Mouse (Mus musculus): ENCODE measurements at regions not wholly inside any gene's neighbourhood (a gene's known extent, or its start where the extent isn't known, plus 50 kb on each side); places are given as distances from the start of the nearest gene placed in this dataset.

DNA sequence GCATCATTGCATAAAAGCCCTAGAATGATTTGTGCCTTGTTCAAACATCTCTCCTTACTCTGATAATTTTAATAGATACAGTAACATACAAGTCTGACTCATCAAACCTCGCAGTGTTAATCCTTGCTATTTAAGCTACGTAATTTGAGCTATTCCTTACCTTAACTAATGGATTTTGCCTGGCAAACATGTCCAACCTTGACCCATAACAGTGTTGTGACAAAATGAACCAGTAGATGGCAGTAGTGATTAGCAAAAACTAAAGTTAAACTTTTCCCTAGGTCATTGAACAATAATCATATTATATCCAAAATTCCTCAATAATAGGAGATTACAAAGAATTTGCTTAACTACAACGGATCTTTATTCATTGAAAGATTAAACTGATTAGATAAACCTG lies 501.0 kb downstream of the Trim52 start:
- no peak for TF ChIP-seq MYOG (IDR thresholded peaks at IDR 0.05; ENCODE audit: control insufficient read depth in 1 of 3, insufficient read depth in 1 of 3, insufficient read length in 2 of 3, low read depth in 2 of 3)
- Histone ChIP-seq H3ac (ENCODE audit: control insufficient read depth, insufficient read length) (no peak overlapping the region), H3K4me3 (no peak overlapping the region), H3K4me2 (ENCODE audit: low read depth) (no peak overlapping the region), H3K36me3 (ENCODE audit: control insufficient read depth, insufficient read depth) (no peaks in the 10 kb centered on the region), H3K79me2 (ENCODE audit: control insufficient read depth, insufficient read depth) (no peaks in the 10 kb centered on the region), H3K27me3 (ENCODE audit: control insufficient read depth, insufficient read depth, insufficient read length) (no peaks in the 10 kb centered on the region)

DNA sequence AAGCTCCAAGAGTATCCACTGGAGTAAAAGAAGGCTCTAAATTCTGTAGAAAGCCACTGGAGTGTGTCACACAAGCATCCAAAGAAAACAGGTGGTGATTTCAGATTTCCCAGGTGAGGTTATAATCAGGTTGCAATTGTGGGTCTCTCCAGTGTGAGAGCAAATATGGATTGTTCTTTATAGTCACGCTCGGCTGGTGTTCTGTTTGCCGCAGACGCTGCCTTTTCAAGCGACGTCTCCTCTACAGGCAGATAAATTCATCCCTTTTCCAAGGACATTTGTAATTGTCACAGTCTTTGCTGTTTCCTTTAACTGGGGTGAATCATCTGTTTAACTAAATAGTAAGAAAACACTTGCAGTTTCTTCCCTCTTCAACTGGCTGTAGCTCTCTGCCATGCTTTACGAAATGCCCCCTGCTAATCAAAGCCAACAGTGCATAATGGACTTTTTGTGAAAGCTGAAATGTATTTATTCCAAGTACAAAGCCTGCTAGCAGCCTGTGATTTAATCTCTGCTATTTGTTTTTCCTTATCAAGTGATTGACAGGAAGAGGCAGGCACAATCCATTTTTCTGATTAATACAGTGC lies 502.4 kb downstream of the Trim52 start:
- H3K4me2 ChIP-seq (ENCODE audit: low read depth): no peak overlapping the region
- H3K27me3 ChIP-seq (ENCODE audit: control insufficient read depth, insufficient read depth, insufficient read length): no peaks in the 10 kb centered on the region
- TF ChIP-seq SRF (IDR thresholded peaks at IDR 0.05; ENCODE audit: control insufficient read depth, insufficient read length, low read depth) (no peak), CEBPB (IDR thresholded peaks at IDR 0.05; ENCODE audit: insufficient read depth, poor library complexity, severe bottlenecking) (no peak)
- H3ac ChIP-seq (ENCODE audit: control insufficient read depth, insufficient read length): no peak overlapping the region
- no peaks in the 10 kb centered on the region for H3K36me3 ChIP-seq (ENCODE audit: control insufficient read depth, insufficient read depth)
- no peaks in the 10 kb centered on the region for H3K79me2 ChIP-seq (ENCODE audit: control insufficient read depth, insufficient read depth)
- H3K4me3 ChIP-seq: no peak overlapping the region

Measured in myocyte (in vitro differentiated cells).